Mouse (Mus musculus) spleen, postnatal 36 days (tissue): Measurements from ENCODE around the gene Atox1.
A peak's percentile ranks its signal among the peaks of the same experiment; 100 is the strongest.

Source experiments
- DNase-seq, 2 experiments: peaks; one replicate each; pipeline ENCODE4 v3.0.0; 2022; ENCODE audit warnings: low spot score in 2 of 2, mixed read lengths in 1 of 2

Atox1 gene

DNA sequence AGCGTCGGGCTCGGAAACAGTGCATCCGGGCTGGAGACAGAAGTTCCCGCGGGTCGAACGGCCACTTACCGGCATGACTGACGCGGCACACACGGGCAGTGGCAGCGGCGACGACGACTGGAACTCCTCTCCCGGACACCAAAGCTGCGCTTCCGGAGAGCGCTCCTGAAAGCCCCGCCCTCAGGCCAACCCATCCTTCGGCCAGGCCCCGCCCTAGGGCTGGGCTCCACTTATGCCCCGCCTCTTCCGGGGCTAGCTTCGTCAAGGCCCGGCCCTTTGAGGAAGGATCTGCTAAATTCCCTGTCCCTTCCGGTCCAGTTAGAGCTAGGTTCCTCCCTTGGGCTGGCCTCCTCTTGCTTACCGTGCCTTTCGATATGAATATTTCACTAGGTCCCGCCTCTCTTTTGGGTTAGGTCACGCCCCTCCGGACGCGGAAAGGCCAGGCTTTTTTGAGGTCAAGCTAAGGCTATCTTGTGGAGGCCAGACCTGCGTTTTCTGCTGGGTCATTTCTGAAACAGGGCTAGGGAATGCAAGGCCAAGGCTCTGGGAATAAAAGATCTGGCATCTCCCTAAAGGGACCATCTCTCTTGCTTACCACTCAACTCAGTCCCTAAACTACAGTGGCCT is at the start of gene Atox1:
Atox1 (minus strand) TSS at position 221 of the 627 bp plus-strand sequence.
- peak; percentile 94 to 97 for DNase-seq

DNA sequence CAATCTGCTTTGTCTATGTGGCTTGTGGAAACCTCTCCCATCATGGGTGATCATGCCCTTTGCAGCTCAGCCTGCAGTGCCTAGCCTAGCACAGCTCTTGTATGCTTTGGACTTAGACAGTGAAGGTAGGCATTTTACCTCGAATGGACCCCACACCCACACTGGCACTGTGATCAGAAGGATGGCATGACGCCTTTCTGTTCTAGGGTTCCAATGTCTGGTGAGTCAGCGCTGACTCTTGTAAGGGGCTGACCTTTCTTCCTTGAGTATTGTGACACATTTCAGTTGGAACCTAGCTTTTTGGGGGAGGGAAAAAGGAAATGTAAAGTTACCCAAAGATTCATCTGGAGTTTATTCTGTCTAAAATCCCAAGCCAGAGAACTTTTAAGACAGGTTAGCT is 44.4 kb upstream of the Atox1 start:
- no peak for DNase-seq

DNA sequence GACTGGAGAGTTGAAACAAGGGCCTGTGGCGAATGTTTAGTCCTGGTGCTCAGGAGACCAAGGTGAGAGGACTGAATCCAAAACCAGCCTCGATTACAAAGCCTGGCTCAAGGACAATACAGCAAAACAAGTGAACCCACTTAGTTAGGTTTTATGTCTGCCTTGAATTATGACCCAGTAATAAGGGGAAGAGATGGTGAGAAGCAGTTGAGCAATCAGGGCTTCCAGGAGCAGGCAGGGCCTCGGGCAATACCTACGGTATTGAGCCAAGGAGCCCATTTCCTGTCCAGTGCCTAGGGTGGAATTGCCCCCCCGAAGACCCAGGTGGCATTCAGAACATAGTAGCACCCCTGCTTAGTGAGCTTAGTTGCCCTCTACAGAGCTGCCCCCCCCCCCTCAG is 41.8 kb upstream of the Atox1 start:
- DNase-seq: no peak

DNA sequence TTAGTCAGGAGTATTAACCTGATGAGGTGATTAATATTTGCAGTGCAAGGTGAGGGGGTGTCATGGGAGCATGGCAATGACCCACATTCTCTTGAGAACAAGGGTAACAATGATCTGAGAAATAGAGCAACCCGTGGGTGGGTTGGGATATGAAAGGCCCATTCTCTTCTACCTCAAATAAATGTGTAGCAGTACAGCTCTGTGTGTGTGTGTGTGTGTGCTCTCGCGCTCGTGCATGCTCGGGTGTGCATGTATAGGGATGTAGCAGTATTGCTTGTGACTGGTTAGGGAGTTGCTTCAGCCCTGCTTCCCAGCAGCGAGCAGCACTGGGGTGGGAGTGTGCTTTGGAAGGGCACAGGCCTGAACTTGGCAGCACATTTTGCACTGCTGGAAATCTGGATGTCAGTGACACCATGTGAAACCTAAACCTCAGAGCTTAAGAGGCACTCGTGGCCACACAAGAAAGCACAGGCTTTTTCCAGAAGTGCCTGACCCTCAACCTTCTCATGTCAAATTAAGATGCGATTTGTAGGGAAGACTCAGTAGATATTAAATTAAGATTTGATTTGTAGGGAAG is 41.0 kb upstream of the Atox1 start:
- DNase-seq: no peak

DNA sequence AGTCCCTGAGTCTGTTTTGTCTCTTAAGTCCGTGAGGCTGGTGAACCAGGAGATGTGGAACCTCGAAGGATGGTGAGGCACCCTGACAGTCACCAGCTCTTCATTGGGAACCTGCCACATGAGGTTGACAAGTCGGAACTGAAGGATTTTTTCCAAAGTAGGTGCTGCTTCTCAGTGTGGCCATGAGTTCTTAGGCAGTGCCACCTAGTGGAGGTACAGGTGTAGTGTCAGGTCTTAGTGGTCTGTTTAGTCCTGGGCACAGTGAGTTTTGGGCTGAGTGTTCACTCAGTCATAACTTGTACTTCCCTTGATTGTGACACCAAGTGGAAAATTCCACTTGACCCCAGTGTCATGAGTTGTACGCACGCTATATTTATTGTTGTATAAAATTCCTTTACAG is 36.8 kb upstream of the Atox1 start:
- peak in 1 of 2 experiments; percentile 7 for DNase-seq

DNA sequence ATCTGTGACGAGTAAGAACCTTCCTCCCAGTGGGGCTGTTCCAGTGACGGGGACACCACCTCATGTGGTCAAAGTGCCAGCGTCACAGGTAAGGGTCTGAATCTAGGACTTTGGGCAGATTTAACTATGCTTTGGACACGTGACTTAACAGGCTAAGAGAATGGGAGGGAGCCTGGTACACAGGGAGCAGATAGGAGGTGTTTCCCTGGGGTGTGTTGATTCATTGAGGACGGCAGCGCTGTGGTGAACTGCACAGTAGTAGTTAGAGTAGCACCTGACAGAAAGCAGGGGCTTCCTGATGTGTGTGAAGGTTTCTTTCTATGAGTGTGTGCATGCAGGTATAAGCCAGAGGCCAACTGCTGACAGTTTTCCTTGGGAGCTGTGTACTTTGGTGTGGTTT is 35.1 kb upstream of the Atox1 start:
- DNase-seq: no peak

DNA sequence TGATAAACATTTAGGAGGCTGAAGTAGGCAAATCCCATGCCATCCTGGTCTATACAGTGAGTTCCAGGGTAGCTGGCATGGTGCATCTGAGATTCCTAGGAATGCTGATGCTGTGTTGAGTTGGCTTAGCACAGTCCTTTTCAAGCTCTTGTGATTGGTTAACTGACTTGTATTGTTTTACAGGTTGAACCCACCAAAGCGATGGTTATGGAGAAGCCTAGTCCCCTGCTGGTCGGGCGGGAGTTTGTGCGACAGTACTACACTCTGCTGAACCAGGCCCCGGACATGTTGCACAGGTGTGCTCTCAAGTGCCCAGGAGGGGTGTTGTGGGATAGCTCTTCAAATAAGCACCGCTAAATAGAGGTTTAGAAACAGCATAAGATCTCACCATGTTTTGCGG is 24.4 kb upstream of the Atox1 start:
- DNase-seq: no peak

DNA sequence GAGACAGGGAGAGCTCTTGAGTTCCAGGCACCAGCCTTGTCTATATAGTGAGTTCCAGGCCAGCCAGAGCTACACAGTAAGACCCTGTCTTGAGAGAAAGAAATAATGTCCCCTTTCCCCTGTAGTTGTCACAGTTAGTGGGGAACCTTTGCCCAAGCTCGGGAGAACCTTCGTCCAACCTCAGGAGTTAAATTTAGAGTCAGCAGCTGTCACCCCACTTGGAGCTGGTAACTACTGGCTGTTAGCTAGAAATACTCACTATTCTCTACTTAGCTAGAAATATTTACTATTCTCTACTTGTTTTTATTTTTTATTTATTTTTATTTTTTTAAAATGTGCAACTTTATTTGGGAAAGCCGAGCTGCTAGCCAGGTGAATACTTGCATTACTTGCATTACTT is 12.2 kb upstream of the Atox1 start:
- no peak for DNase-seq

DNA sequence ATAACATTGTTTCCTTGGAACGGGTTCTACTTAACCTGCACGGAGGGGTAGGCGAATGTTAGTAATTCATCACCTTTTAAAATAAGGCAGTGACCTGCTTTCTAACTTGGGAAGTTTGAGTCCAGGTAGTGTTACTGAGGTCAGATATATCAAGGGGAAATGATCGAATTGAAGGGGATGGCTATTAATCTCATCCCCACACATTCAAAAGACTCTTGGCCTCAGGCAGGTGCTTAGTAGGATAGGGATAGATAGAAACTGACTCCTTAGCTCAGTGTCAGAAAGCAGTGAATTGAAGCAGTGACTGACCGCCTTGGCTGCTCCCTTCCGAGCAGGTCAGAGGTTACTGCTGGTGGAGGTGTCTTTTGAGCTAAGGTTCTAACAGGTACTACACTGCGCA is 10.4 kb upstream of the Atox1 start:
- no peak for DNase-seq

DNA sequence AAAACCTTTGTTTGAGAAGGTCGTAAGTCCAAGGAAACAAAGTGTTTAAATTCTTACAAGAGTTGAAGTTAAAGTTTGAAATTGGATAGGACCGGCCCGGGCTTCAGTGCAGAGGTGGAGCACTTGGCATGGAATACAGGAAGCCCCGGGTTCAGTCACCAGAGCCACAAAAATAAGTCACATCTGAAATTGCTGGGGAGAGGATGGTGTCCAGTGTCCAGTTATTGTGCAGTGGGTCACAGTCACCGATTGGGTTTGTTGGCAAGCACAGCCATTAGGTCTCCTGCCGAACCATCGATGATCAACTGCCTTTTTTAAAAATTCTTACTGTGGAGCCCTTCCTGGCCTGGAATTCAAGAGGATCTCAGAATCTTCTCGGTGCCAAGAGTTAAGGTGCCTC is 9.7 kb upstream of the Atox1 start:
- DNase-seq: no peak

DNA sequence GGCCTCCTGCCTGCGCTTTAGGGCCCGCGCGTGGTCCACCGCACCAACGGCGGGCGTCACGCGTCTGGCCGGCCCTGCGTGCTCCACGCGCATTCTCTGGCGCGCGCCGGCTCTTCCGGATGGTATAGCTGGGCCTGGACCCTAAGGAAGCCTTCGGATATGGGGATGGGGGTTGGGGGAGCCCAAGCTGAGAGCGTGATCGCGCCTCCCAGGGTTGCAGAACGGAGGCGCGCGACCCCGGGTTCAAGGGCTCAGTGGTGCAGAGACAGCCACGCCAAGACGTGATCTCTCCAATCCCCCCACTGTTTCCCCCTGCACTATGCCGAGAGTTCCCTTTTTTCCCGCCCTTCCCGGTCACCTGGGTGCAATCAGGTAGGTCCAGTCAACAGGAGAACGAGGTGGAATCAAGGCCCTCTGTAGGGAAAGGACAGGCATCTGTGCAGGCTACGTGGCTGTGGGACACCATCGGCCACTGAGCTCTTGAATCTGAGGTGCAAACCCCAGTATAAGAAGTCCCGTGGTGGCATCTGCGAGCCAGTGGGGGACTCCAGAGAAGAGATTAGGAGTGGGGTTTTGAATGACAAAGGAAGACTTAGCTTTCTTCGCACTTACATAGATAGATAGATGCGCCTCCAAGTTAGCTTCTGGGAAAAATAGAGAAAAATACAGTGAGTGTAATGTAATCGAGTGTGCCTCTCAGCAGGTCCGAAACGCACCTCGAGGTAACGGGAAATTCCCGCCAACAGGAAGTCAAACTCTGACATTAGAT is 9.1 kb upstream of the Atox1 start:
- DNase-seq: peak; percentile 11 to 21

DNA sequence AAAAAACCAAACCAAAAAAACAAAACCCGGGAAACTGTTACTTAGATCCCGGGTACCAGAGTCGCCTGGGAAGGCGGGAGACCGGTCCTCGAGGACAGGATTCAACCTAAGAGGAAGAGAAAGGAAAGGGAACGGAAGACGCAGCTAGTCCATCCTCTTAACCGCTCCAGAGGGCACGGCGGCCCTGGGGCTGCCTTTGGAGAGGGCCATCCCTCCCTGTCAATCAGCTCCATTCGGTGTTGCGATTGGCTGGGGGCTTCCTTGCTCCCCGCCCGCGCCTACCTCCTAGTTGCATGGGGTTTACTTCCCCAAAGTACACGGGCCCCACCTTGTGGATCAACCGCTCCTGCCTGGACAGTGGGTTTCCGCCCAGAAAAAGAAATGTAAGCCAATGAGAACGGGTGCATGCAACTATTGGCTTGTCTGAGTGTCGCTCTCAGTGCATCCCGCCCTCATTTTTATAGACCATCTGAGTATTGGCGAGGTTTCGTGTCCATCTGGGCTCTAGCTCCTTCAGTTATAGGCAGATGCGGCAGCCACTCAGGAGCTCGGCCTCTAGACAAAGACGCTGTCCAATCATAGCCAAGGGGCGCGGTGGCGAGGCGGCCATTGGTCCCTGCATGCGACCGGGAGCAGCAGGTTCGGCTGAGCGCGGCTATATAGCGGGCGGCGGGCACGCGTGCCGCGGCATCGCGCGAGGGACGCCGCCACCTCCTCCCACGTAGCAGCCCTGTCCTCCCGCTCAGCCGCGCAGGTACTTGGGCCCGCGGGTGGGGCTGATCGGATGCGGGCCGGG is 8.2 kb upstream of the Atox1 start, which contains the start of gene G3bp1:
G3bp1 (plus strand) TSS at position 638 of the 796 bp plus-strand sequence.
- DNase-seq: peak; percentile 99 to 100

DNA sequence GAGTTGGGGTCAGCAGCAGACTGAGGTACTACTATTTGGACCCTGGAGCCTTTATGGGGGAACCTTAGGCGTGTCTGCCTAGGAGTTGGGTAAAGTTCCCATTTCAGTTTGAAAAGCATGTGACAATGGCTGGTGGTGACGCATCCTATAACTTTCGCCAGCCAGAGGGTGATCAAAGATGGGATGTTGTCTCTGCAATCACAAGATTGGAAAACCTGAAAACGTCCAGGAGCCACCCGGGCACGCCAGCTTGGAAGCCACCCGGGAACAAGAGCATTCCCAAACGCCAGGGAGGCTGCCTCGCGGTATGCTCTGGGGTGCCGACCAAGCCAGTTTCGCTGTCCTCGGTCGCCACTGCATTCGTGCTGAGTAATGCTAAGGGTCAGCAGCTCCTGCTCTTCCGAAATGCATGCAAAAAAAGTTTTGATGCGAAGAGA is 7.6 kb upstream of the Atox1 start:
- peak in 1 of 2 experiments; percentile 27 for DNase-seq

DNA sequence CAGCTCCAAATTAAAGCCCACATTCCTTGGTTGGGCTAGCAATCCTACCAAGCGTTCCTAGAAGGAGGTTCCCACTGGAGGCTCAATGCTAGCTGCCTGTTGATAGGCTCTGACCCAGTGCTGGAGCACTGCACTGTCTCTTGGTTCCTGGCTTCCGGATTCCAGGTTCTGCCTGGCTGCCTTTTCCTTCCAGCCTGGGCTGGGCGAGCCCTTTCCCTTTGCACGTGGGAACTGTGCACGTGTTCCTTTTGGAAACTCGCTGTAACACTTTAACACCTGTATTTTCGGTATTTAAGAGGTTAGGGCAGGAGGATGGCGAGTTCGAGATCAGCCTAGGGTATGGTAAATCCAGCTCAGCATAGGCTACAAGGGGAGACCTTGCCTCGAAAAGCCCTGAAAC is 7.0 kb upstream of the Atox1 start:
- no peak for DNase-seq

DNA sequence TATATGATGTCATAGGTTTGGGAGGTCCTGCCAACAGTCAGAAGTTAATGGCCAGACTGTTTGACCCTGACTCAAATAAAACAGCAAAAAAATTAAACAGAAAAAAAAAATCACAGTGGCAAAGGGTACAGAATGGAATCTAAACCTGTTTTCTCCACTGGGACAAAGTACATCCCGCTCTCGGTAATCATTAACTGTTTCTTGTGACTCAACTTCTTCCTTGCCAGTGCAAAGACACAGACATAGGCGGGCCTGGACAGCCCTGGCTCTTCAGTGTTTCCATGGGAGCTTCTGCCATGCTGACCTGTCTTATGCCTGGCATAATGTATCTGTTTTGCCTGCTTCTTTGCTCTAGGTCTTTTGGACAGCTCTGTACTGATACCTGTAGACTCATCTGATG is 4.1 kb upstream of the Atox1 start:
- no peak for DNase-seq

DNA sequence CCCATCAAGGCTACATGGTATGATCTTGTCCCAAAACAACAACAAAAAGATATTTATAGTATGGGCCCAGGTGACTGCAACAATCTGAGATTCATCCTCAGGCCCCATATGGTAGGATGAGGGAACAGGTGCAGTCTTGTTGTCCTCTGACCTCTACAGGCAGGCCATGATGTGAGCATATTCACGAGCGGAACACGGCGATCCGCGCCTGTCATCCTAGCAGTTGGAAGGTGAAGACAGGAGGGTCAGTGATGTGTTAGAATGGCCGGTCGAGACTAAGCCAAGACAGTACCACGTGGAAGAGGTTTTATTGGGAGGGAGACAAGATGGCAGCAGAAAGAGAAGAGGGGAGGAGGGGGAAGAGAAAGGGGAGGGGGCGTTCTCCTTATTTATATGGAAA is 3.7 kb upstream of the Atox1 start:
- DNase-seq: no peak

DNA sequence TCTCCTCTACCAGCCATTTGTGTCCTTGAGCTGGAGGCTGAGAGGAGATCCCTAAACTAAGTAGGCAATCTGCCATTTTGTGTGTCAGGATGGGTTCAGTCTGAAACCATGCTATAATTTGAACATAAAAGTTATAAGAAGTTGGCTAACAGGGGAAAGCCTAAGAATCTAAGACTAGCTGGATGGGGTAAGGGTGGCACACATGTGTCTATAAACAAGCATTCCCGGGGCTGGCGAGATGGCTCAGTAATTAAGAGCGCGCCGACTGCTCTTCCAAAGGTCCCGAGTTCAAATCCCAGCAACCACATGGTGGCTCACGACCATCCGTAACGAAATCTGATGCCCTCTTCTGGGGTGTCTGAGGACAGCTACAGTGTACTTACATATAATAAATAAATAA is 1.1 kb upstream of the Atox1 start:
- DNase-seq: no peak

DNA sequence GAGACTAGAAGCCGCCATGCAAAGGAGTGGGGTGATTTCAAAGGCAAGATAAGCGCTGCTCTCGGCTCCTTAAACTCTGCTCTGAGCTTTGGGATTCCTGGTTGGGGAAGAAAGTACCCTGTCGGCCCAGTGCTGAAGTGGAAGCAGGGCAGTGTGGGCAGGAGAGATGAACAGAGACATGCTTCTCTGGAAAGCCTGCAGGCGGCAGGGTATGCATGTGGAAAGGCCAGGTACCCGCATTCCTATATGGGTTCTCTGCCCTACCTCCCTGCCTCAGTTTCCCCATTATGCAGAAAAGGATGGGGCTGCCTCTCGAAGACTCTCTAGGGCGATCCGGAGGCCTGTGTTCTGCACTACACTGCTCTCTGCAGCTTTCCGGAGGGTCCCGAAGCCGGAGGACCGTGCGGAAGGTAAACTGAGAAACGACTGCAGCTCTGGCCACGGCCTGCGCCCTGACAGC is 450 bp downstream of the Atox1 start:
- peak; percentile 34 to 47 for DNase-seq

DNA sequence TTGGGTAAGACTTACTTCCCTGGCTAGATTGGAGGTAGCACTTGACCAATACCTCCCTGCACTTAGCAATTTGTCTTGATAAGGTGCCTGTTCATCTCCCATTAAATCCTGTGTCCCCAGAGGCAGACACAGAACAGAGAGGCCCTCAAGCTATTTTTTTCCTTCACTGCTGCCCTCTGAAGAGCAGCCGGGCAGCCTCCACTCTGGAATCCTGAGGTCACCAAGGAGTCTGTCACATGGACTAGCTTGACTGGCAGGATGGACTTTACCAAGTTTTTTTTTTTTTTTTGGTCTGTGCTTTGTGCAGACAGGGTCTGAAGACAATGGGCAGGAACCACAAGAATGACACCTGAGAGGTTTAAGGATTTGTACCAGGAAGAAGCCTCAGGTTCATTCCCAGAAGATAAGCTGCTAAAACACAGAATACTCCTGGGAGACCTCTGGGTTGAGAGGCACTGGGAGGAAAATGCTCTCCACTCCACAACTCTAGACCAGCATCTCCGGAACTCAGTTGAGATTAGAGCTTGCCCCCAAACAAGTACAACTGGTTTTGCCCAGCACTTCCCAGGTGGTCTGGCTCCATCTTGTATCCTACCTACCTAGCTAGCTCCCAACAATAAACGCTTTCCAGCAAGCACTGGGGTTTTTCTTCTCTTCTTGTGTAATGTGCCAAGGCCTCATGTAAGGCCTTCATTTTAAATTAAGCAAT is 1.0 kb downstream of the Atox1 start:
- DNase-seq: no peak

DNA sequence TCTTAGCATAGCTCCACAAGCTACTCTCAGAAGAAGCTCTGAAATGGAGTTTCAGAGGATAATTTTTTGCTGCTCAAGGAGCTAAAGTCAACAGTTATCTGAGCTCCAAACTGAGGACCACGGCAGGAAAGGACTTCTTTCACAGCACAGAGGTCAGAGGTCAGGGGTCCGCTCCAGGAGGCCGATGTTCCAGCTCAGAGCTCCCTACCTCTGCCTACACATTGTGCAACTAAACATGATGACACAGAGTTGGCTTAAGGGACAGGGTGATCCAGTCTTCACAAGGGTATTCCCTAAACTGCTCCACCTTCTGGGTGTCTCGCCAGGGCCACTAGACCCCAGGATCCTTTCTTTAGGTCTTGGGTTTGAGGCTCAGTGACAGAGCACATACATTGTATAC is 2.5 kb downstream of the Atox1 start:
- no peak for DNase-seq

DNA sequence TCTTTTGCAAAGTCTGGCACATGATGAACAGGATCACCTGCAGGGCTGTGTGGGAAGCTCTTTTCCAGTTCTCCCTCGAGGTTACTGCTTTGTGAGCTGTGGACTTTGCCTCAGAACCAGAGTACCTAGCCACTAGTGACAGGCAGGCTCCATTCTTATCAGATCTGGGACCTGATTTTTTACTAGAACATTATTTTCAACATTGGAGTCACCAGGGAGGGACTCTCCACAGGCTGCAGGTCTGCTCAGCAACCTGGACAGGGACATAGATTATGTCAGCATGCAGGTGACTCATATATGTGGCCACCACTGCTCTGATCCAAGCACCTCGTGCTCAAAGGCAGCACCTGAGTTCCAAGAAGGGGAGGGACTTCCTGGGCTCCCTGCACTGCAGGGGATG is 5.9 kb downstream of the Atox1 start:
- no peak for DNase-seq
